Mouse (Mus musculus) hindbrain, embryonic 15.5 days (tissue): ENCODE data around the gene Unc5a. TPM values are rescaled to one million over a fixed set of nuclear protein-coding genes. Genes with fewer than 3 reads are reported as not detected.

Experiments used
- ATAC-seq: fragments of 200-750 bp; cut with Nextera tagmentation; 2 replicates; pipeline ENCODE4 v1.8.0; 2017; ENCODE audit warnings: low read depth, moderate number of reproducible peaks, moderate TSS enrichment; ENCODE audit not compliant: low FRiP score
- H3K27ac ChIP-seq: fragments of 300-500 bp; sonication (generic); replicated peaks from 2 replicates; pipeline ENCODE4 v1.5.1; 2015; ENCODE audit warnings: mild to moderate bottlenecking, inconsistent platforms
- H3K27me3 ChIP-seq: fragments of 300-500 bp; sonication (generic); 2 replicates; pipeline ENCODE4 v1.6.1; 2015; ENCODE audit warnings: control low read depth, inconsistent platforms
- H3K36me3 ChIP-seq: fragments of 300-500 bp; sonication (generic); 2 replicates; pipeline ENCODE4 v1.6.1; 2015; ENCODE audit warnings: control low read depth, inconsistent platforms
- H3K4me1 ChIP-seq: fragments of 300-500 bp; sonication (generic); replicated peaks from 2 replicates; pipeline ENCODE4 v1.6.1; 2015; ENCODE audit warnings: control low read depth, inconsistent platforms
- H3K4me2 ChIP-seq: fragments of 300-500 bp; sonication (generic); 2 replicates; pipeline ENCODE4 v1.6.1; 2015; ENCODE audit warnings: moderate library complexity, mild to moderate bottlenecking, inconsistent platforms
- H3K4me3 ChIP-seq: fragments of 300-500 bp; sonication (generic); 2 replicates; pipeline ENCODE4 v1.5.1; 2015; ENCODE audit warnings: mild to moderate bottlenecking, inconsistent platforms
- H3K9ac ChIP-seq: fragments of 300-500 bp; sonication (generic); 2 replicates; pipeline ENCODE4 v1.6.1; 2015; ENCODE audit warnings: inconsistent platforms
- H3K9me3 ChIP-seq: fragments of 300-500 bp; sonication (generic); 2 replicates; pipeline ENCODE4 v1.6.1; 2016; ENCODE audit warnings: control low read depth, inconsistent platforms
- WGBS: fragments of 180-500 bp; shearing (Covaris S2); methylation state at CpG from one replicate; pipeline ENCODE4 v1.1.7; 2015; 5-methylcytosine and 5-hydroxymethylcytosine counted together
- polyA plus RNA-seq: library from polyadenylated mRNA; unstranded; fragments of >200 nt; fragmentation: Nextera tagmentation; extraction: Ambion mirVana; gene quantifications from 2 replicates; pipeline ENCODE4 v1.2.1, GENCODE M21; 2015

Unc5a gene
- polyA plus RNA-seq, 1 experiment from 2014 or later: 16.0 TPM

DNA sequence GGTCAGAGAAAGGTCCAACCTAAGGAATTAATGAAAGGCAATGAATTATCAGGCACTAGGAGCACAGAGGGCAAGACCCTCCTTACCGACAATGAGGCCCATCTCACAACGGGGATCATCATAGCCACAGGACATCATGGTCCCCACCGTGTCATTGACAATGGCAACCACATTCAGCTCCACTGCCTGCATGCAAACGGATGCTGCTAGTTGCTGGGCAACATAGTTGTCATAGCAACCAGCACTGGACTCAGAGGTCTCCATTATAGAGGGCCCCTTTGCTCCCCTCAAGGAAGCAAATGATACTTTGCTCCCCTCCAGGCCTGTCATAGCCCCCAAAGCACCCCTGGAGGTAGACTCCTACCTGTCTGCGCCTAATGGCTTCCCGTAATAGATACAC lies 59.4 kb downstream of the Unc5a start:
- no peak overlapping the region for H3K9ac ChIP-seq
- no peak overlapping the region for H3K4me2 ChIP-seq
- H3K9me3 ChIP-seq: no peaks in the 10 kb centered on the region
- WGBS: 28% methylated on average over 6 of the region's 6 CpGs
- no peak overlapping the region for H3K4me3 ChIP-seq
- 0 out of 2 replicates have a peak, but pooled peaks cover 2% of the 10 kb centered on the region for H3K27me3 ChIP-seq
- ATAC-seq: peak; percentile 57
- peaks cover 24% of the 10 kb centered on the region for H3K4me1 ChIP-seq
- H3K27ac ChIP-seq: peak overlapping the region; percentile 49
- H3K36me3 ChIP-seq: no peaks in the 10 kb centered on the region

DNA sequence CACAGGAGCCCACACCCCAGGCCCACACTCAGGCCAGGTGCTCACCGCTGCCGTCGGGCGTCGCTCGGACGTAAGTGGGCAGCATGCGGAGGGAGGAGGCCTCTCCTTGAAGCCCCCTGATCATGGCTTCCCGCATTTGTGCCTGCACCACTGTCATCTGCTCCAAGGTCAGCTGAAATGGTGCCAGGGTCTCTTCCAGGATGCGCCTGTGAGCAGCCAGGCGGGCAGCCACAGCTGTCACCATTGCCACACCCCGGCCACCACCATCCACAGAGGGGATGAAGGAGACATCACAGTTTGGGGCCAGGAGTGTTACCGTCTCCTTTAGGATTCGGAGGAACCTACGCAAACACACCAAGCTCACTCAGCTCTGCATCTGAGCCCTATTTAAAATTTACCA lies 61.9 kb downstream of the Unc5a start:
- Histone ChIP-seq H3K9me3 (no peaks in the 10 kb centered on the region), H3K4me3 (no peak overlapping the region), H3K27ac (no peak overlapping the region), H3K36me3 (no peaks in the 10 kb centered on the region), H3K4me2 (no peak overlapping the region), H3K9ac (no peak overlapping the region), H3K4me1 (peaks cover 26% of the 10 kb centered on the region), H3K27me3 (0 out of 2 replicates have a peak, but pooled peaks cover 5% of the 10 kb centered on the region)
- 87% methylated on average over 15 of the region's 15 CpGs for WGBS
- ATAC-seq: no peak

DNA sequence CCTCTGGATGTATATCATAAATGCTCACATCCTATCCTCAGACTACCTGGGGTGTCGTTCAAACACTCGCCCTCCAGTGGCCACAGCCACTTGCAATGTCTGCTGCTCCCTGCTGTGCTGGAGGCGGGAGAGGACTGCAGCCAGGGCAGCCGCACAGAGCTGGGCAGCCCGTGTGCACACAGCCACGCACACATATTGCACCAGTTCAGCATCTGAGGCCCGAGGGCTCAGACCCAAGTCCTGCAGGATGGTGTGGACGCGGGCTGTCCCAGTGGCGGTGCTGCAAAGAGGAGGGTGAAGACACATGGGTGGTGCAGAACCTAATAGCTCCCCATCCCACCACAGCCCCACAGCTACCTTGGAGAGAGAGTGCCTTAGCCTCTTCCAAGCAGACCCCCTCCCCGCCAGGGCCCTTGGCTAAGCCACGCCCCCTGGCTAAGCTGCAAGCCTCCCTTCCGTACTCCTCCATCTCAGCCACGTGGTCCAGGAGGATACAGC lies 62.8 kb downstream of the Unc5a start:
- H3K27ac ChIP-seq: no peak overlapping the region
- peak; percentile 37 for ATAC-seq
- no peaks in the 10 kb centered on the region for H3K9me3 ChIP-seq
- H3K9ac ChIP-seq: no peak overlapping the region
- H3K27me3 ChIP-seq: 0 out of 2 replicates have a peak, but pooled peaks cover 5% of the 10 kb centered on the region
- H3K36me3 ChIP-seq: no peaks in the 10 kb centered on the region
- H3K4me2 ChIP-seq: no peak overlapping the region
- H3K4me1 ChIP-seq: peaks cover 26% of the 10 kb centered on the region
- WGBS: 5% methylated on average over 14 of the region's 14 CpGs
- no peak overlapping the region for H3K4me3 ChIP-seq

DNA sequence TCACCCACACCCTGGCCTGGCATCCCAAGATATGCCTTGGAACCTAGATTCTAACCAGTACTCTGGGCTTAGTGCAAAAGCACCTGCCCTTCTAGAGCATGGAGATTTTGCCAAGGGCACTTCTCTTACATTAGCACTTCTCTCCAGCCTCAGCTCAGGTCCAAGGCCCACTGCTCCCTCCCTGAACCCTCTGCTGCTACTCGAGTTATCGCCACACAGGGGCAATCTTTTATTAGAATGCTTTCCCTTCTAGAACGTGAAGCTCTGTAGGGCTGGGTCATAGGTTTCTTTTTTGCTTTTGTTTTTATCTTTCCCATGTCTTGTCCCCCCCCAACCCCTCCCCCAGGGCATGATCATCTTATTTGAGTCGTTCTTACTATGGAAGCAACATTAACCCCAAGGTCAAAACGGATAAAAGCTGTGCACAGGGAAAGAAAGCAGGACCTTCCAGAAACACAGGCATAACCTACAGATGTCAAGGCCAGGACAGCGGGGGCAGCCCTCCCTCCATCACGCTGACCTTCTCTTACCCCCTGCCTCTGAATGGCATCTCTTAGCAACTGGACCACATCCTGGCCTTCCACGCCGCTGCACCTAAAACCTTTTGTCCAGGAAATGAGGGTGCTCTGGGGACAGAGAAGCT lies 64.6 kb downstream of the Unc5a start:
- Histone ChIP-seq H3K36me3 (no peaks in the 10 kb centered on the region), H3K4me2 (no peak overlapping the region), H3K27ac (no peak overlapping the region), H3K27me3 (0 out of 2 replicates have a peak, but pooled peaks cover 5% of the 10 kb centered on the region), H3K9me3 (no peaks in the 10 kb centered on the region), H3K4me1 (peaks cover 18% of the 10 kb centered on the region), H3K4me3 (no peak overlapping the region), H3K9ac (no peak overlapping the region)
- no peak; the same call in 1 of the 2 replicates for ATAC-seq
- 7% methylated on average over 9 of the region's 9 CpGs for WGBS

DNA sequence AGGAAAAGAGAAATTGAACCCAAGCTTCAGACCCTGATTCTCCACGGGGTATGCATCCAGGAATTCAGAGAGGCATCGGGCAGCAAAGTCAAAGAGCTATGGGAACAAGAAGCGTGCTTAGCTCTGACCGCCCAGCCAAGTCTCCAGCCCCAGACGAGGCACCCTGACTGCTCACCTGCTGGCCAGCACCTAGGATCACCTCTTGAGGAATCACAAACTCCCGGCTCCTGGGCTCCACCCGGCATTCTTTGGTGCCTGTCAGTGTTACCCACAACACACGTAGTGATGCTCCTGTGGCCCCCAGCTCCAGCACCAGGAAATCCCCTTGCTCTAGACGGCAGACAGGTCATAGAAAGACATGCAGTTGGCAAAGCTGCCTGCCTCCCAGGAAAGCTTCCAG lies 65.2 kb downstream of the Unc5a start:
- Histone ChIP-seq H3K27ac (no peak overlapping the region), H3K4me1 (peaks cover 14% of the 10 kb centered on the region), H3K9me3 (no peaks in the 10 kb centered on the region), H3K4me3 (no peak overlapping the region), H3K27me3 (0 out of 2 replicates have a peak, but pooled peaks cover 5% of the 10 kb centered on the region), H3K36me3 (no peaks in the 10 kb centered on the region), H3K4me2 (no peak overlapping the region), H3K9ac (no peak overlapping the region)
- 36% methylated on average over 9 of the region's 9 CpGs for WGBS
- ATAC-seq: no peak

DNA sequence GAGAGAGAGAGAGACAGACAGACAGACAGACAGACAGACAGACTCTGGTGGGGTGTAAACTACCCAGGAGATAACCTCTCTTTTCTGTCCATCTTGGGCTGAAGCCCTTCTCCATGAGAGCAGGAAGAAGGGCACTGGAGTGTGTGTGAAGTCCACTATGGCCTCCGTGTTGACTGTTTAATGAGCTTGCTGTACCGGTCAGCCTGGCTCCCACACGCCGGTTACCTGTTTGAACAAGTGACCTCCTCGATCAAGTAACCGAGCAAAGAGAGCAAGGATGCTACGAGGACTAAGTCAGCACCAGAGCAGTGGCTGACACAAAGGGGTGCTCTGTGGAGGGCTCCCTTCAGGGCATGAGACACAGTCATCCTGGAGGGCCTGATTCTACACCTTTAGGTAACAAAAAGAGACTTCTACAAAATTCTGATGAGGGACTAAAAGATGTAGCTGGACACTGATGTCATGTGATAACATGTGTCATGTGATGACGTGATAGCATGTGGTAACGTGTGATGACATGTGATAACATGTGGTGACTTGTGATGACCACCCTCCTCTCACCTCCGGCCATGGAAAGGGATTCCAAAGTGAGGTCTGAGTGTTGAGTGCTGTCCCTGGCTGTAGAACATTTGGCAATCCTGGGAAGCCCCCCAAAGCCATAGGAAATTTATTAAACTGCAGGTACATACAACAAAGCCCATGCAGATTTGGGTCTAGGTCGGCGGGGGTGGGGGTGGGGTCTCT lies 68.1 kb downstream of the Unc5a start:
- peaks cover 4% of the 10 kb centered on the region; the same call in 1 of the 2 replicates for H3K4me1 ChIP-seq
- H3K4me2 ChIP-seq: no peak overlapping the region
- 0 out of 2 replicates have a peak, but pooled peaks cover 5% of the 10 kb centered on the region for H3K27me3 ChIP-seq
- H3K4me3 ChIP-seq: no peak overlapping the region
- WGBS: 91% methylated on average over 12 of the region's 12 CpGs
- no peak for ATAC-seq
- H3K9me3 ChIP-seq: no peaks in the 10 kb centered on the region
- no peaks in the 10 kb centered on the region for H3K36me3 ChIP-seq
- no peak overlapping the region for H3K27ac ChIP-seq
- H3K9ac ChIP-seq: no peak overlapping the region

DNA sequence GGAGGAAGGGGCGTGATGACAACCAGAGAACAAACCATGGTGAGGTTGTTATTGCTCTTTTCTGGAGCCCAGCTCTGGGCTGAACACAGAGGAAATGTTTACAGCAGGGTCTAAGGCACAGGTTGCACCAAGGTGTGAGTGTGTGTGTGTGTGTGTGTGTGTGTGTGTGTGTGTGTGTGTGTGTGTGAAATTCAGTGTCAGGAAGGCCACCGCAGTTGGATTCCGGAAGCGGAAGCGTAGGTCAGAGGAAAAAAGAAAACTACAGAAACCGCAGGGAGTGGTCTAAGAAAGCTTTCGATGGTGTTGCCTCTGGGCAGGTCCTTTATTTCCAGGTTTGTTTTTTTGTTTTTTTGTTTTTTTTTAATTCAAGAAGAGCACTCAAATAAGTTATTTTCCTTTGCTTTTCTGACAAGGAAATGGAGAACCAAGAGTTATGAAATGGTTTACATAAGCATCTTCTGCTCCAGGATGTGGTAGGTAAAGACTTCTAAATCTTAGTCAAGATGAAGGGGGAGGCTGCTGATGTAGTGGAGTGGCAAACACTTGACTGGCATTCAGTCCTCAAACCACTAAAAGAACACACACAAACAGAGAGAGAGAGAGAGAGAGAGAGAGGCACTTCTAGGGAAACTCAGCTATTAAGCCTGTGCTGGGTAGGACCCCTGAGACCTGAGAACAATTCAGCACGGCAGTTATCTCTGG lies 68.8 kb downstream of the Unc5a start:
- H3K4me3 ChIP-seq: no peak overlapping the region
- ATAC-seq: no peak

DNA sequence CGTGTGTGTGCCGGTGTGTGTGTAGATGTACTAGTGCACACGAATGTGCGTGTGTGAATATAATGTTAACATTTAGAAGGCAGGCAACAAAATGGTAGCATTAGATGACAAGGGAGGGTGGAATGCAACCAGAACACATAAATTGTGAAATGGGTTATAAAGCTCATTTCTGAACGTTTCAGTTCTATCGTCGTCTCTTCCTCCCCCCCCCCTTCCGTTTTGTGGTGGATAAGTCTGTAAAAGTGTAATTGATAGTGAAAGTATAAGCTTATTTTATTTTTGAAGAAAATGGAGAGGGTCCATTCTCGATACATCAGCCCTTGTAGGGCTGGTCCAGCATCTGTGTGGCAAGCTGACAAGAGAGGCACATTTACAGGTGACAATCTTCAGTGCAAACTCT lies 69.5 kb downstream of the Unc5a start:
- no peak overlapping the region for H3K27ac ChIP-seq
- no peak overlapping the region for H3K4me2 ChIP-seq
- no peaks in the 10 kb centered on the region for H3K36me3 ChIP-seq
- WGBS: 87% methylated on average over 9 of the region's 9 CpGs
- H3K4me1 ChIP-seq: peaks cover 4% of the 10 kb centered on the region; the same call in 1 of the 2 replicates
- H3K4me3 ChIP-seq: no peak overlapping the region
- no peaks in the 10 kb centered on the region for H3K9me3 ChIP-seq
- H3K27me3 ChIP-seq: 0 out of 2 replicates have a peak, but pooled peaks cover 5% of the 10 kb centered on the region
- ATAC-seq: no peak
- H3K9ac ChIP-seq: no peak overlapping the region

More for the DNA sequence above, 68.8 kb downstream of the Unc5a start:
- Histone ChIP-seq H3K4me2 (no peak overlapping the region), H3K27me3 (0 out of 2 replicates have a peak, but pooled peaks cover 5% of the 10 kb centered on the region), H3K9me3 (no peaks in the 10 kb centered on the region), H3K4me1 (peaks cover 4% of the 10 kb centered on the region; the same call in 1 of the 2 replicates), H3K27ac (no peak overlapping the region), H3K9ac (no peak overlapping the region), H3K36me3 (no peaks in the 10 kb centered on the region)
- WGBS: 74% methylated on average over 8 of the region's 8 CpGs

DNA sequence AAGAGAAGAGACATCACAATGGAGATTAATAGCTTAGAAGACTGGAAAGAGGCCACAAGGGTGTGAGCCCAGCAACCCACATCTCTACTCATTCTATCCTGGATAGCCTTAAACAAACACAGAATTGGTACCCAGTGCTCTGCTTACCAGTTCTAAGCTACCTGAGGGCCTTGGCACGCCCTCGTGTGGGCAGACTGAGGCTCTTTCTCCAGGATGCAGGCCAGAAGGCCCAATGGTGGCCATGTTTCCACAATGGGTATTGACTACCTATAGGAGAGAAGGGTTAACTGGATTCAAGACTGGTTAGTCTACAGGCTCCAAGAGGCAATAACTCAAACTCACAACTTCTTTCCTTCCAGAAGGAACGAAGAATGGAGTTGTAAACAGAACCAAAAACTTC lies 70.0 kb downstream of the Unc5a start:
- peaks cover 1% of the 10 kb centered on the region; the same call in 1 of the 2 replicates for H3K4me1 ChIP-seq
- 0 out of 2 replicates have a peak, but pooled peaks cover 5% of the 10 kb centered on the region for H3K27me3 ChIP-seq
- H3K27ac ChIP-seq: no peak overlapping the region
- no peak overlapping the region for H3K9ac ChIP-seq
- 76% methylated on average over 3 of the region's 3 CpGs for WGBS
- no peak overlapping the region for H3K4me3 ChIP-seq
- H3K4me2 ChIP-seq: no peak overlapping the region
- H3K9me3 ChIP-seq: no peaks in the 10 kb centered on the region
- no peaks in the 10 kb centered on the region for H3K36me3 ChIP-seq
- ATAC-seq: no peak

DNA sequence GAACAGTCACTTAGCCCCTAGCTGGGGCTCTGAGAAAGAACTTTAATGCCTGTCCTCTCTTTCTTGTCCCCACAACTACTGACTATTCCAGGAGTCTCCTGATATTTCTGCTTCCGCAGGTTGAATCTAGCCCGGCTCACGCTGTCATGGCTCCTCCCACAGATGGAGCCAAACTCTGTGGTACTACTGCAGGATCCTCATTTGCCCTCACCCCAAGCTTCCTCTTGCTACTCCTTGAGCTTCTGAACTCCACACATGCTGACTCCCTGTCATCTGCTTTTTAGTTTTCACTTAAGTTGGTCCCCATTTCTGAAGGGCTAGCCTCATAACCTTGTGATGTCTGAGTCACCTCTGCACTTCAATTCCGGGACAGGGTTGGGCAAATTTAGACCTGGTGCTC lies 70.8 kb downstream of the Unc5a start:
- H3K4me3 ChIP-seq: no peak overlapping the region

DNA sequence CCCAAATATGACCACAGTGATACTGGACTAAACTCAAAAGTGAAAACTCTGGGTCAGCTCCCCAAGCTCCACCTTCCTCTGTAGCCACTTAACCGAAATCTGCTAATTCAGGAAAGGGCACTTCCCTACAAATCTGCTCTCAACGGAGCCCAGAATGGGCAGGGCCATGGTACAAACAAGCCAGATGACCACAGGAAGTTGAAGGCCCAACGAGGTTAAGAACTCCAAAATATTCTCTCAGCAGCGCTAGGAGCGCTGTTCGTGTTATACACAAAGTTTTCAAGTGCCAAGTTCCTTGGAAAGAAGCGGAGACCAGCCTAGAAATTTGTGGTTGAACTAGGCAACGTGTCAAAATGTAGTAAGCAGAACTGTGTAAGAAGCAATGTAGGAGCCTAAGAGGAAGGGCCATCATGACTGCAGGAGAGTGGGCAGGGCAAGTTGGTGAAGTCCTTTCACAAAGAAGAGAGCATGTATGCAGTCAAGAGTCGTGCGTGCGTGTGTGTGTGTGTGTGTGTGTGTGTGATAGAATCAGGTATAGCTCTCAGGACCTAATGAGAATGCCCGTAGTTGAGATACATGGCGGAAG lies 72.1 kb downstream of the Unc5a start, which contains the start of gene Hk3:
Hk3 (minus strand) TSS at position 192 of the 586 bp plus-strand sequence.
- H3K27ac ChIP-seq: no peak within 1 kb of the TSS
- no peak within 1 kb of the TSS for H3K9ac ChIP-seq
- H3K4me3 ChIP-seq: no peak within 1 kb of the TSS
- no peaks in the 10 kb centered on the region for H3K36me3 ChIP-seq
- H3K4me1 ChIP-seq: no peaks in the 10 kb centered on the region
- no peaks in the 10 kb centered on the region for H3K27me3 ChIP-seq
- WGBS: 92% methylated on average over 13 of the region's 13 CpGs
- no peaks in the 10 kb centered on the region for H3K9me3 ChIP-seq
- H3K4me2 ChIP-seq: no peak within 1 kb of the TSS
- ATAC-seq: no peak

More for the DNA sequence above, 70.8 kb downstream of the Unc5a start:
- H3K36me3 ChIP-seq: no peaks in the 10 kb centered on the region
- H3K27ac ChIP-seq: no peak overlapping the region
- H3K9ac ChIP-seq: no peak overlapping the region
- no peaks in the 10 kb centered on the region for H3K9me3 ChIP-seq
- 93% methylated on average over 4 of the region's 4 CpGs for WGBS
- ATAC-seq: no peak
- H3K27me3 ChIP-seq: 0 out of 2 replicates have a peak, but pooled peaks cover 1% of the 10 kb centered on the region
- H3K4me2 ChIP-seq: no peak overlapping the region
- no peaks in the 10 kb centered on the region for H3K4me1 ChIP-seq
